Mouse (Mus musculus) erythroblast, embryonic 14.5 days (primary cell): Measurements from ENCODE around the gene Mios.

Experiments used
- GATA1 ChIP-seq: IDR thresholded peaks from 2 replicates; pipeline ENCODE4 v1.6.1; 2012; ENCODE audit warnings: low read length, inconsistent platforms, mixed read lengths
- TAL1 ChIP-seq: IDR thresholded peaks from 3 replicates; pipeline ENCODE4 v1.6.1; 2012; ENCODE audit warnings: low read length, inconsistent platforms, mixed read lengths

- no peak for TF ChIP-seq TAL1
- TF ChIP-seq GATA1, result no peak
Observed at GRCm38 (mm10) chr6:8259667-8260044, 50.6 kb downstream of the Mios start.
